Comparison of ENCODE assay signal across 36 mouse cellular contexts in genomic region chr19:55211698-55212097, GRCm38 (mm10). TPM values are rescaled to one million over a fixed set of nuclear protein-coding genes. Genes with fewer than 3 reads are reported as not detected.
DNase-seq lines count a peak whose midpoint lies in the region; ATAC-seq and TF ChIP-seq lines count a peak whose summit lies in the region.
"Had no signal": no experiment of that assay in that cellular context is flagged by ENCODE, and none has a peak within 500 bp of the region (broad histone marks: within the 10 kb centered on the region; RNA-seq: fewer than 3 reads in every experiment).

No protein-coding gene starts in this region.

- H3K4me1 ChIP-seq in hindbrain, postnatal 0 days (ENCODE audit: insufficient read depth, low read length) = no peaks in the 10 kb centered on the region
- H3K4me1 ChIP-seq in hindbrain, embryonic 12.5 days = no peaks in the 10 kb centered on the region
- peaks cover 9% of the 10 kb centered on the region for H3K4me1 ChIP-seq in lung, embryonic 16.5 days (replicated peaks; ENCODE audit: control insufficient read depth, insufficient read depth, low read length)
- peaks cover 2% of the 10 kb centered on the region; the same call in 1 of the 2 replicates for H3K4me1 ChIP-seq in lung, adult 2 months (ENCODE audit: control insufficient read depth, insufficient read depth, low read length)
- no peaks in the 10 kb centered on the region for H3K4me1 ChIP-seq in embryonic facial prominence, embryonic 12.5 days
- H3K4me1 ChIP-seq in embryonic facial prominence, embryonic 13.5 days = no peaks in the 10 kb centered on the region
- H3K4me1 ChIP-seq: forebrain, embryonic 12.5 days; heart, embryonic 15.5 days; neural tube, embryonic 15.5 days had no signal

- TF ChIP-seq POLR2A in lung, adult 2 months (IDR thresholded peaks at IDR 0.05; ENCODE audit: borderline replicate concordance, extremely low read depth, low read depth, low read length) = no peak

- no peak overlapping the region for H3K4me2 ChIP-seq in hindbrain, postnatal 0 days (ENCODE audit: low read depth, low read length)
- H3K4me2 ChIP-seq in hindbrain, embryonic 12.5 days (replicated peaks) = no peak overlapping the region
- no peak overlapping the region for H3K4me2 ChIP-seq in lung, embryonic 16.5 days (ENCODE audit: low read depth, low read length)
- H3K4me2 ChIP-seq in embryonic facial prominence, embryonic 12.5 days (replicated peaks) = no peak overlapping the region
- H3K4me2 ChIP-seq in embryonic facial prominence, embryonic 13.5 days = no peak overlapping the region
- H3K4me2 ChIP-seq: forebrain, embryonic 12.5 days; heart, embryonic 15.5 days; kidney, embryonic 15.5 days; limb, embryonic 15.5 days; neural tube, embryonic 15.5 days; stomach, embryonic 15.5 days had no signal

- no peaks in the 10 kb centered on the region for H3K9me3 ChIP-seq in hindbrain, postnatal 0 days (ENCODE audit: low read length)
- H3K9me3 ChIP-seq in hindbrain, embryonic 12.5 days (replicated peaks) = no peaks in the 10 kb centered on the region
- H3K9me3 ChIP-seq in lung, embryonic 16.5 days (ENCODE audit: control insufficient read depth, low read length) = no peaks in the 10 kb centered on the region
- H3K9me3 ChIP-seq in embryonic facial prominence, embryonic 12.5 days = no peaks in the 10 kb centered on the region
- H3K9me3 ChIP-seq in embryonic facial prominence, embryonic 13.5 days = no peaks in the 10 kb centered on the region
- H3K9me3 ChIP-seq: forebrain, embryonic 12.5 days; heart, embryonic 15.5 days; kidney, embryonic 15.5 days; limb, embryonic 15.5 days; neural tube, embryonic 15.5 days; stomach, embryonic 15.5 days had no signal

- H3K9ac ChIP-seq in hindbrain, postnatal 0 days (replicated peaks; ENCODE audit: low read length) = no peak overlapping the region
- H3K9ac ChIP-seq in hindbrain, embryonic 12.5 days = no peak overlapping the region
- no peak overlapping the region for H3K9ac ChIP-seq in lung, embryonic 16.5 days (ENCODE audit: low read length)
- no peak overlapping the region for H3K9ac ChIP-seq in embryonic facial prominence, embryonic 12.5 days
- H3K9ac ChIP-seq in embryonic facial prominence, embryonic 13.5 days = no peak overlapping the region
- H3K9ac ChIP-seq: forebrain, embryonic 12.5 days; heart, embryonic 15.5 days; kidney, embryonic 15.5 days; limb, embryonic 15.5 days; liver, embryonic 14.5 days; neural tube, embryonic 15.5 days; stomach, embryonic 15.5 days had no signal

- DNase-seq in hindbrain, postnatal 0 days (ENCODE audit: low spot score) = no peak
- no peak for DNase-seq in lung, adult 2 months
- DNase-seq: adrenal gland, adult 8-10 months; B cell, adult 2 months; cerebellum, adult 2 months; cerebellum, postnatal 25 days; gastrocnemius, postnatal 10 days; kidney, adult 18-20 months; kidney, postnatal 36 days; retina, postnatal 1 day; right cerebral cortex, postnatal 14 days; thymus, adult 18-20 months; thymus, postnatal 25 days had no signal

- TF ChIP-seq CTCF in hindbrain, postnatal 0 days (IDR thresholded peaks at IDR 0.05; ENCODE audit: low read depth) = no peak
- TF ChIP-seq CTCF in lung, adult 2 months (IDR thresholded peaks at IDR 0.05; ENCODE audit: insufficient read depth, low read length) = no peak

- WGBS in hindbrain, postnatal 0 days = 94% methylated on average over 1 of the region's 1 CpGs
- WGBS in hindbrain, embryonic 12.5 days = 97% methylated on average over 1 of the region's 1 CpGs
- WGBS in lung, embryonic 16.5 days = 78% methylated on average over 1 of the region's 1 CpGs
- 87% methylated on average over 1 of the region's 1 CpGs for WGBS in lung, adult 2 months
- WGBS in embryonic facial prominence, embryonic 12.5 days = 91% methylated on average over 1 of the region's 1 CpGs
- WGBS in embryonic facial prominence, embryonic 13.5 days = 89% methylated on average over 1 of the region's 1 CpGs

- no peaks in the 10 kb centered on the region for H3K27me3 ChIP-seq in hindbrain, postnatal 0 days (ENCODE audit: insufficient read depth, low read length)
- no peaks in the 10 kb centered on the region for H3K27me3 ChIP-seq in hindbrain, embryonic 12.5 days
- no peaks in the 10 kb centered on the region for H3K27me3 ChIP-seq in lung, embryonic 16.5 days (ENCODE audit: control insufficient read depth, insufficient read depth, low read depth, low read length)
- H3K27me3 ChIP-seq in embryonic facial prominence, embryonic 12.5 days = no peaks in the 10 kb centered on the region
- peaks cover 6% of the 10 kb centered on the region for H3K27me3 ChIP-seq in embryonic facial prominence, embryonic 13.5 days
- H3K27me3 ChIP-seq: CH12.LX; kidney, embryonic 15.5 days; limb, embryonic 15.5 days; neural tube, embryonic 15.5 days; stomach, embryonic 15.5 days had no signal

- ATAC-seq in hindbrain, postnatal 0 days = 0 out of 2 replicates have a peak, but pooled peaks have one; percentile 35
- ATAC-seq in hindbrain, embryonic 12.5 days (ENCODE audit: low FRiP score) = no peak
- ATAC-seq in lung, embryonic 16.5 days (ENCODE audit: low read depth) = no peak
- 0 out of 2 replicates have a peak, but pooled peaks have one; percentile 32 for ATAC-seq in embryonic facial prominence, embryonic 12.5 days (ENCODE audit: insufficient number of reproducible peaks, insufficient read depth, low FRiP score, low TSS enrichment)
- peak; percentile 71; the same call in 1 of the 2 replicates for ATAC-seq in embryonic facial prominence, embryonic 13.5 days (ENCODE audit: insufficient number of reproducible peaks, insufficient read depth, low FRiP score, low TSS enrichment, low read depth)
- no peak for ATAC-seq in CD4-positive, CD25-positive, alpha-beta regulatory T cell, adult 4 months
- ATAC-seq: inflammation-experienced regulatory T-cells, adult 6 months; lung, postnatal 0 days had no signal

- no peak overlapping the region for H3K27ac ChIP-seq in hindbrain, postnatal 0 days
- no peak overlapping the region for H3K27ac ChIP-seq in hindbrain, embryonic 12.5 days
- H3K27ac ChIP-seq in lung, embryonic 16.5 days (ENCODE audit: low read length) = peak overlapping the region; percentile 96; the same call in 1 of the 2 replicates
- no peak overlapping the region for H3K27ac ChIP-seq in embryonic facial prominence, embryonic 12.5 days
- no peak overlapping the region for H3K27ac ChIP-seq in embryonic facial prominence, embryonic 13.5 days
- H3K27ac ChIP-seq: forebrain, embryonic 12.5 days; heart, embryonic 15.5 days; kidney, embryonic 15.5 days; layer of hippocampus, adult 2 months; left cerebral cortex, adult 2 months; limb, embryonic 15.5 days; liver, embryonic 14.5 days; macrophage; neural tube, embryonic 15.5 days; stomach, embryonic 15.5 days had no signal

- no peaks in the 10 kb centered on the region for H3K36me3 ChIP-seq in hindbrain, postnatal 0 days (ENCODE audit: insufficient read depth, low read length)
- no peaks in the 10 kb centered on the region for H3K36me3 ChIP-seq in hindbrain, embryonic 12.5 days
- H3K36me3 ChIP-seq in lung, embryonic 16.5 days (ENCODE audit: control insufficient read depth, insufficient read depth, low read length) = no peaks in the 10 kb centered on the region
- H3K36me3 ChIP-seq in embryonic facial prominence, embryonic 12.5 days = no peaks in the 10 kb centered on the region
- H3K36me3 ChIP-seq in embryonic facial prominence, embryonic 13.5 days = no peaks in the 10 kb centered on the region
- H3K36me3 ChIP-seq: forebrain, embryonic 12.5 days; heart, embryonic 15.5 days; kidney, embryonic 15.5 days; limb, embryonic 15.5 days; neural tube, embryonic 15.5 days; stomach, embryonic 15.5 days had no signal

- H3K4me3 ChIP-seq in hindbrain, postnatal 0 days (ENCODE audit: low read length) = no peak overlapping the region
- H3K4me3 ChIP-seq in hindbrain, embryonic 12.5 days = no peak overlapping the region
- no peak overlapping the region for H3K4me3 ChIP-seq in lung, embryonic 16.5 days (ENCODE audit: low read length)
- H3K4me3 ChIP-seq in lung, adult 2 months (replicated peaks; ENCODE audit: extremely low read depth, low read depth, low read length) = no peak overlapping the region
- no peak overlapping the region for H3K4me3 ChIP-seq in embryonic facial prominence, embryonic 12.5 days
- H3K4me3 ChIP-seq in embryonic facial prominence, embryonic 13.5 days = no peak overlapping the region
- H3K4me3 ChIP-seq: erythroblast, embryonic 14.5 days; forebrain, embryonic 12.5 days; heart, embryonic 15.5 days; kidney, embryonic 15.5 days; layer of hippocampus, adult 2 months; left cerebral cortex, adult 2 months; limb, embryonic 15.5 days; neural tube, embryonic 15.5 days; stomach, embryonic 15.5 days had no signal

RNA-seq across cellular contexts. Expression of gene Gucy2g, which starts 29.3 kb away (rescaled TPM):
- total RNA-seq in hindbrain, postnatal 0 days (2014; rRNA removed) = not detected in 2 replicates
- 0.09 and 0.10 TPM in 2 replicates for polyA plus RNA-seq in hindbrain, postnatal 0 days (2015; fragmentation: Nextera tagmentation; extraction: Ambion mirVana)
- polyA plus RNA-seq in hindbrain, embryonic 12.5 days (2016; fragmentation: Nextera tagmentation; extraction: Ambion mirVana) = not detected in 2 replicates
- polyA plus RNA-seq in lung, embryonic 16.5 days (2015; fragmentation: Nextera tagmentation; extraction: Ambion mirVana) = 0.09 and 0.10 TPM in 2 replicates
- polyA plus RNA-seq in lung, adult 2 months (2012; rRNA removed) = 0.32 TPM in 2 replicates
- polyA plus RNA-seq in embryonic facial prominence, embryonic 12.5 days (2016; fragmentation: Nextera tagmentation; extraction: Ambion mirVana) = not detected in 2 replicates
- polyA plus RNA-seq in embryonic facial prominence, embryonic 13.5 days (2015; fragmentation: Nextera tagmentation; extraction: Ambion mirVana) = 0.06 TPM in 1 of 2 replicates, not detected in the other
- polyA plus RNA-seq in CD4-positive, CD25-positive, alpha-beta regulatory T cell, adult 4 months (2017; shearing (Covaris generic)) = under 1 TPM in 1 of 2 experiments, not detected in 1; 0.15 TPM
- total RNA-seq: adrenal gland, adult 8-10 months; CH12.LX had no signal
- polyA plus RNA-seq: erythroblast, embryonic 14.5 days; forebrain, embryonic 12.5 days; heart, embryonic 15.5 days; hindbrain, embryonic 11.5 days; macrophage had no signal

RNA-seq across cellular contexts. Expression of gene Tectb, which starts 31.2 kb away (rescaled TPM):
- 0.10 TPM in 1 of 2 replicates, not detected in the other for total RNA-seq in hindbrain, postnatal 0 days (2014; rRNA removed)
- 0.10 and 0.13 TPM in 2 replicates for polyA plus RNA-seq in hindbrain, postnatal 0 days (2015; fragmentation: Nextera tagmentation; extraction: Ambion mirVana)
- 0.22 and 0.57 TPM in 2 replicates for polyA plus RNA-seq in hindbrain, embryonic 12.5 days (2016; fragmentation: Nextera tagmentation; extraction: Ambion mirVana)
- 0.30 and 0.48 TPM in 2 replicates for polyA plus RNA-seq in lung, embryonic 16.5 days (2015; fragmentation: Nextera tagmentation; extraction: Ambion mirVana)
- 0.09 and 0.32 TPM in 2 replicates for polyA plus RNA-seq in lung, adult 2 months (2012; rRNA removed)
- 0.15 and 0.27 TPM in 2 replicates for polyA plus RNA-seq in embryonic facial prominence, embryonic 12.5 days (2016; fragmentation: Nextera tagmentation; extraction: Ambion mirVana)
- not detected in 2 replicates for polyA plus RNA-seq in embryonic facial prominence, embryonic 13.5 days (2015; fragmentation: Nextera tagmentation; extraction: Ambion mirVana)
- polyA plus RNA-seq in CD4-positive, CD25-positive, alpha-beta regulatory T cell, adult 4 months (2017; shearing (Covaris generic)) = not detected
- total RNA-seq: CH12.LX; ES-E14; left cerebral cortex, adult 2 months; left cerebral cortex, postnatal 25 days had no signal
- polyA plus RNA-seq: erythroblast, embryonic 14.5 days; heart, embryonic 15.5 days; hindbrain, embryonic 11.5 days; inflammation-experienced regulatory T-cells, adult 6 months; kidney, embryonic 15.5 days; limb, embryonic 15.5 days; macrophage; neural tube, embryonic 15.5 days; small intestine, adult 2 months; stomach, embryonic 15.5 days had no signal

RNA-seq across cellular contexts. Expression of gene Acsl5, which starts 40.0 kb away (rescaled TPM):
- total RNA-seq in hindbrain, postnatal 0 days (2014; rRNA removed) = 12.3 and 13.2 TPM in 2 replicates
- polyA plus RNA-seq in hindbrain, postnatal 0 days (2015; fragmentation: Nextera tagmentation; extraction: Ambion mirVana) = 15.6 and 19.1 TPM in 2 replicates
- 16.5 and 16.9 TPM in 2 replicates for polyA plus RNA-seq in hindbrain, embryonic 12.5 days (2016; fragmentation: Nextera tagmentation; extraction: Ambion mirVana)
- 86.3 and 103 TPM in 2 replicates for polyA plus RNA-seq in lung, embryonic 16.5 days (2015; fragmentation: Nextera tagmentation; extraction: Ambion mirVana)
- polyA plus RNA-seq in lung, adult 2 months (2012; rRNA removed) = 34.4 and 53.2 TPM in 2 replicates
- polyA plus RNA-seq in embryonic facial prominence, embryonic 12.5 days (2016; fragmentation: Nextera tagmentation; extraction: Ambion mirVana) = 24.2 and 26.3 TPM in 2 replicates
- polyA plus RNA-seq in embryonic facial prominence, embryonic 13.5 days (2015; fragmentation: Nextera tagmentation; extraction: Ambion mirVana) = 34.2 and 34.8 TPM in 2 replicates
- polyA plus RNA-seq in CD4-positive, CD25-positive, alpha-beta regulatory T cell, adult 4 months (2017; shearing (Covaris generic)) = 10 to 100 TPM; 66.4 to 83.1 TPM

Comparison
In these comparisons a context has a peak if more than half of its experiments do, and no peak if none do; other contexts are left out.
1. ATAC-seq: peak in hindbrain, postnatal 0 days (single experiment), embryonic facial prominence, embryonic 12.5 days (single experiment) and embryonic facial prominence, embryonic 13.5 days (single experiment); none in hindbrain, embryonic 12.5 days (single experiment), lung, embryonic 16.5 days (single experiment) and CD4-positive, CD25-positive, alpha-beta regulatory T cell, adult 4 months (single experiment).